ENCODE assay signal across 8 mouse cellular contexts in genomic region chr1:88211812-88212211, GRCm38 (mm10). TPM values are rescaled to one million over a fixed set of nuclear protein-coding genes. Genes with fewer than 3 reads are reported as not detected.
DNase-seq lines count a peak whose midpoint lies in the region; TF ChIP-seq lines count a peak whose summit lies in the region.

Gene Ugt1a1, plus strand, starts transcription at chr1:88211959.

- TF ChIP-seq CTCF in liver, adult 2 months (IDR thresholded peaks at IDR 0.05; ENCODE audit: low read depth, low read length) = no peak

- no peaks in the 10 kb centered on the region for H3K27me3 ChIP-seq in liver, adult 2 months (ENCODE audit: control insufficient read depth, insufficient read depth, low read length)

- peak; percentile 60 for DNase-seq in adrenal gland, adult 2 months
- no peak for DNase-seq in adrenal gland, adult (ENCODE audit: inconsistent age in 2 of 2, low spot score in 1 of 2)
- peak; percentile 10 for DNase-seq in thymus, postnatal 4 days
- no peak for DNase-seq in thymus, postnatal 36 days
- DNase-seq in liver, adult 2 months (ENCODE audit: extremely low read depth, low read depth, low spot score) = peak; percentile 100
- peak; percentile 8 for DNase-seq in testis, postnatal 14 days (ENCODE audit: low spot score)
- no peak for DNase-seq in retina, embryonic 14.5 days (ENCODE audit: low spot score)
- no peak for DNase-seq in c-Kit-positive CD71-positive TER-119-positive erythroid progenitor cells, embryonic 14.5 days (ENCODE audit: low spot score)

- H3K79me2 ChIP-seq in liver, adult 2 months (ENCODE audit: control insufficient read depth, insufficient read depth, low read length) = peaks cover 16% of the 10 kb centered on the region

- peak within 1 kb of the TSS; percentile 56 for H3K9ac ChIP-seq in liver, adult 2 months (ENCODE audit: low read depth, low read length)

- H3K36me3 ChIP-seq in liver, adult 2 months (ENCODE audit: control insufficient read depth, insufficient read depth, low read length) = peaks cover 18% of the 10 kb centered on the region

- no peak for TF ChIP-seq POLR2A in liver, adult 2 months (IDR thresholded peaks at IDR 0.05; ENCODE audit: extremely low read depth, insufficient read depth, low read length)

- WGBS in liver, adult 2 months = 48% methylated on average over 8 of the region's 8 CpGs

- peaks cover 9% of the 10 kb centered on the region for H3K4me1 ChIP-seq in liver, adult 2 months (ENCODE audit: control insufficient read depth, insufficient read depth, low read length)

- H3K4me3 ChIP-seq in liver, adult 2 months (ENCODE audit: insufficient read depth, low read depth, low read length) = peak within 1 kb of the TSS; percentile 17

- H3K27ac ChIP-seq in liver, adult 2 months (replicated peaks; ENCODE audit: insufficient read depth, low read depth, low read length) = peak within 1 kb of the TSS; percentile 69

RNA-seq across cellular contexts. Expression of gene Ugt1a1, which starts in this region (rescaled TPM):
- 10 to 100 TPM in 1 of 2 experiments, not detected in 1; 53.5 TPM for total RNA-seq in adrenal gland, adult 2 months (2021)
- 4.0 and 9.7 TPM in 2 replicates for polyA plus RNA-seq in adrenal gland, adult 2 months (2012; rRNA removed)
- 662 and 719 TPM in 2 replicates for total RNA-seq in liver, adult 2 months (2014; rRNA removed)
- polyA plus RNA-seq in liver, adult 2 months (2012; rRNA removed) = 408 and 574 TPM in 2 replicates

Comparison
In these comparisons a context has a peak if more than half of its experiments do, and no peak if none do; other contexts are left out.
1. RNA of gene Ugt1a1 (total RNA-seq): 662 to 719 TPM in liver, adult 2 months; 53.5 TPM in adrenal gland, adult 2 months; every median in the first group is over 10 times any median in the second.
2. RNA of gene Ugt1a1 (polyA plus RNA-seq): 408 to 574 TPM in liver, adult 2 months; 4.0 to 9.7 TPM in adrenal gland, adult 2 months; every median in the first group is over 10 times any median in the second.
3. DNase-seq: peak in adrenal gland, adult 2 months (single experiment), thymus, postnatal 4 days (single experiment), liver, adult 2 months (single experiment) and testis, postnatal 14 days (single experiment); none in adrenal gland, adult (0 of 2), thymus, postnatal 36 days (0 of 2), retina, embryonic 14.5 days (single experiment) and c-Kit-positive CD71-positive TER-119-positive erythroid progenitor cells, embryonic 14.5 days (single experiment).